Mouse (Mus musculus): ENCODE data around the gene Pacrg. TPM values are rescaled to one million over a fixed set of nuclear protein-coding genes. Genes with fewer than 3 reads are reported as not detected.

The Pacrg gene
- polyA plus RNA-seq, 1 experiment from 2014 or later, result 2.1 TPM

DNA sequence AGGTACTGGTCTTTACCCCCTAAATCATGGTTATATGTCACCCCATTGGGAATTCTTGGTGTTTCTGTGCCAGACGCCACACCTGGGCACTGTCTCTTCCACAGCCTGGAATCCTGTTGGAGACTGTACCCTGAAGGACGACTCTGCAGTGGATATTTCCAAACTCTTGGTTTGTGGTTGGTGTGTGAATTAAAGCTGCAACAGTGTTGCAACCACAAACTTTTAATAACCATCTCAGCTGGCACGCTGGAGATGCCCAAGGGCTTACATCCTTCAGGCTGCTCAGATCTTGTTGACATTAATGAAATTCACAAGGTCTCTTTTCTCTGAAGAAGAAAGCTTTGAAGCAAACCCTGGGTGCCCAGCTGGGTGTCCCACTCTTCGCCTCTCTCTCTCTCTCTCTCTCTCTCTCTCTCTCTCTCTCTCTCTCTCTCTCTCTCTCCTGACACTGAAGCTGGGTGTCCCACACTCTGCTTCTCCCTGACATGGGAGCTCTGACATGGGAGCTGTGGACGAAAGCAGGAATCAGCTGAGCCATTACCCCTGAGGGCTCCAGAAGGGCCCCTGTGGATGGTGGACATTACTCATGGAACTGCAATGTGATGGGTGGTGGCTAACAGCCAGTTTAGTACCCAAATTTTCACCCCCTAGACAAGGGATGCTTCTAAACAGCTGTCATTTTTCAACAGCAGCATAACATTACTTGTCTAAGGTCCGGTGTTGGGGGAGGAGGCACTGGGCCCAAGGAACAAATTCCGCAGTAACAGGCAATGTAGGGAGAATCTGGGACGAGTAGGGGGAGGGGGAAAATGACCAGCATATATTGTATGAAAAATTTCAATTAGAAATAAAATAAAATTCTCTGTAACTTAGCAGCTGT, 429.3 kb downstream of the Pacrg start:
- 61% methylated on average over 8 of the region's 8 CpGs for WGBS
- H3K9ac ChIP-seq, result no peak overlapping the region
- no peak overlapping the region for H3K27ac ChIP-seq
- H3K9me3 ChIP-seq, result no peaks in the 10 kb centered on the region
- H3K36me3 ChIP-seq, result no peaks in the 10 kb centered on the region
- H3K4me3 ChIP-seq, result no peak overlapping the region
- H3K4me1 ChIP-seq, result peaks cover 20% of the 10 kb centered on the region
- H3K27me3 ChIP-seq, result peaks cover 9% of the 10 kb centered on the region; the same call in 1 of the 2 replicates
- no peak for ATAC-seq (ENCODE audit: insufficient number of reproducible peaks, insufficient read depth, low FRiP score, low TSS enrichment, low read depth)
- no peak overlapping the region for H3K4me2 ChIP-seq

DNA sequence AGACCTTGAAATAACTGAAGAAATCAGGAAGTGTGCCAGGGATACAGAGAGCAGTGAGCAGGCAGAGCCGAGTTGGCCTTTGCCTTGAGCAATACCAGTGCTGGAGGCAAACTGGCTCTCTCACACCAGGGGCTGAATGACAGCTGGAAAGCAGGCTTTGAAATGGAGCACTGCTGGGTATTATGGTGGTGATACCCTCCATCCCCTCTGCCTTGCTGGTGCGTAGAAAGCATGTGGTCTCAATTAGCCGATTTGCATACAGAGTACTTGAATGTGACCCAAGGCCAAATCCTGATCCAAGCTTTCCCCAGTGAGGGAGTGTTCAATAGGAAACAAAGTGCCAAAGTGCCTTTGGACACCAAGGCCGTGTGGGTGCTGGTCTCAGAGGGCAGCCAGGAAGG, 431.4 kb downstream of the Pacrg start:
- Histone ChIP-seq H3K9ac (no peak overlapping the region), H3K36me3 (no peaks in the 10 kb centered on the region), H3K4me1 (peaks cover 20% of the 10 kb centered on the region), H3K27me3 (peaks cover 5% of the 10 kb centered on the region), H3K9me3 (no peaks in the 10 kb centered on the region), H3K4me3 (no peak overlapping the region), H3K27ac (0 out of 2 replicates have a peak overlapping the region, but pooled peaks have one; percentile 44), H3K4me2 (no peak overlapping the region)
- ATAC-seq (ENCODE audit: insufficient number of reproducible peaks, insufficient read depth, low FRiP score, low TSS enrichment, low read depth), result no peak
- 18% methylated on average over 4 of the region's 4 CpGs for WGBS

DNA sequence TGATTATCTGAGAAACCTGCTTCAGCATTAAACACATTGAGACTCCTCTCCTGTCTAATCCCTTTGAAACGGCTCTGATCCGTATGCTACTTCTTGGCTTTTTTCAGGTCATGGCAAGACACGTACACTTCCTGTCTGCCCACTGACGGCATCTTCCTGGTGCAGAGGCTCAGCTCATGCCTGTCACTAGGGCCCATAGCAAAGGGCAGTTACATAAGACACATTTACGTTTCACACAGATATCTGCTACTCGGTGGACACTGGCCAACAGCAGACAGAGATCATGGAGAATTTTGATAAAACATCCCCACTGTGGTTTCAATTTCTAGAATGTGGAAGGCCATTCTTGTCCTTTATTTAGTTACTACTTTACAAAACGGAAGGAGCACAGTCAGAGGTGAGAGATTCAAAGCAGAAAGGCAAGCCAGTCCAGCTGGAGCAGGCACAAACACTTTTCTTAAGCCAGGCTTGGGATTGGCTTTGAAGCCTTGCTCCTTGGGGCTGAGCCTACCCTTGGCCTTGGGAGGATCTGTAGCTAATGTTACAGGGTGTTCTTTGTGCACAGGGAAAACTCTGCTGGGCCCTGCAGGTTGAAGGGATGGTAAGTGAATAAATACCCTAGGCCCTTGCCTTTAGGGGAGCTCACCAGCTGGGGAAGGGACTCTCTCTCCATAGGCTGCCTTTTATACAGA, 432.9 kb downstream of the Pacrg start:
- H3K9ac ChIP-seq, result no peak overlapping the region
- no peaks in the 10 kb centered on the region for H3K36me3 ChIP-seq
- no peak overlapping the region for H3K4me2 ChIP-seq
- 59% methylated on average over 7 of the region's 7 CpGs for WGBS
- H3K4me1 ChIP-seq, result peaks cover 20% of the 10 kb centered on the region
- no peaks in the 10 kb centered on the region for H3K9me3 ChIP-seq
- peaks cover 5% of the 10 kb centered on the region; the same call in 1 of the 2 replicates for H3K27me3 ChIP-seq
- H3K27ac ChIP-seq, result no peak overlapping the region
- ATAC-seq (ENCODE audit: insufficient number of reproducible peaks, insufficient read depth, low FRiP score, low TSS enrichment, low read depth), result no peak
- no peak overlapping the region for H3K4me3 ChIP-seq

DNA sequence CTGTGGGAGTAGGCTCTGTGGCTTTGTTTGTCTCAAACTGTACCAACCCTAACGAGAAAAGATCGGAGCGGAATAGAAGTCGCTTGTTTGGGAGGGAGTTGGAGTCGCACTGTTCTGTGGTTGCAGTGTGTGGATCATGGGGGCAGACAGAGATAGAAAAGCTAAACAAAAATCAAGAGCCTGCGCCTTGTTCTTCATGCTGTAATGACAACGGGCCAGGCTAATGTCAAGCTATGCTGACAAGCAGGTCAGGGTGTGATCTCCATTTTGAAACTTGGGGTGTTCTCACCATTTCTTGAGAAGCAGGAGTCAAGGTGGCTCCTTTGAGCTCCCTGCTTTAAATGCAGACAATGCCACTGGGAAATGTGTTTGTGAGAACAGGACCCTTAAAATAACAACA, 433.8 kb downstream of the Pacrg start:
- no peak overlapping the region for H3K9ac ChIP-seq
- WGBS, result 53% methylated on average over 7 of the region's 7 CpGs
- H3K27ac ChIP-seq, result no peak overlapping the region
- no peaks in the 10 kb centered on the region for H3K36me3 ChIP-seq
- H3K27me3 ChIP-seq, result peaks cover 5% of the 10 kb centered on the region; the same call in 1 of the 2 replicates
- H3K4me2 ChIP-seq, result no peak overlapping the region
- H3K4me3 ChIP-seq, result no peak overlapping the region
- no peaks in the 10 kb centered on the region for H3K9me3 ChIP-seq
- H3K4me1 ChIP-seq, result peaks cover 20% of the 10 kb centered on the region
- ATAC-seq (ENCODE audit: insufficient number of reproducible peaks, insufficient read depth, low FRiP score, low TSS enrichment, low read depth), result no peak

DNA sequence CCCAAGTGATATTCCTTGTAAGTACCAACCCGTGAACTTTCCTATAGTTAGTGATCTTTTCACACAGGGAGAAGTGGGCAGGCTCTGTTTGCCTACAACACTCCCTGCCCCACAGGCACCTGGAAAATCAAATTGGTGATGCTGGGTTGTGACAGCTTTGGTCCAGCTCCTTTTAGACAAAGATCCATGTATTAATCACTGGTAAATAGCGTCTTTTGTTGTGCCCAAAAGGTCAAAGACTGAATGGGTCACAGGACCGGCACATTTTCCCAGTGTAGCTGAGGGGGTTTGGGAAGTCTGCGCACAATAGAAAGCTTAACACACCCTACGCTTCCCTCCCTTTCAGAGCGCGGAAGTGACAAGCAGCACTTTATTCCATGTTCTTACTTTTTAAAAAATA, 434.2 kb downstream of the Pacrg start:
- no peak overlapping the region for H3K27ac ChIP-seq
- H3K4me2 ChIP-seq, result no peak overlapping the region
- no peaks in the 10 kb centered on the region for H3K36me3 ChIP-seq
- H3K9me3 ChIP-seq, result no peaks in the 10 kb centered on the region
- peaks cover 20% of the 10 kb centered on the region for H3K4me1 ChIP-seq
- H3K4me3 ChIP-seq, result no peak overlapping the region
- H3K27me3 ChIP-seq, result peaks cover 5% of the 10 kb centered on the region; the same call in 1 of the 2 replicates
- no peak overlapping the region for H3K9ac ChIP-seq
- 41% methylated on average over 7 of the region's 7 CpGs for WGBS
- ATAC-seq (ENCODE audit: insufficient number of reproducible peaks, insufficient read depth, low FRiP score, low TSS enrichment, low read depth), result no peak

DNA sequence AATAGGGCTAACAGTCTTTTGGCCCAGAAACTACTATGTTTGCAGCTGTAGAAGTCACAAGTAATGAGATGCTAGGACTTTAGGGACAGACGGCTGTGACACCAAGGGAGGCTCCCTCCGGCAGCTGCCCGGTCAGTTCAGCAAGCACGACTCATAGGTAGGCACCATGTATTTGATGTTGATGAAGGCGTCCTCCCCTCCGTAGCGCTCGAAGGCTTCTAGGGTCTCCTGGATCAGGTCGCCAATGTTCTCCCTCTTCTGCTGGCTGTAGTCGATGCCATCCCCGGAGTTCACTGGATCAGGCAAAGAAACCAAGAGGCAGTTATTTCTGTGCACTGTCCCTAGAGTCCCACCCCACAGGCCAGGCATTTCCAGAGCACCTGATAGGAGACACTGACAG, 436.9 kb downstream of the Pacrg start:
- Histone ChIP-seq H3K27me3 (peaks cover 5% of the 10 kb centered on the region; the same call in 1 of the 2 replicates), H3K27ac (no peak overlapping the region), H3K4me2 (no peak overlapping the region), H3K4me1 (peaks cover 21% of the 10 kb centered on the region), H3K9ac (no peak overlapping the region), H3K9me3 (no peaks in the 10 kb centered on the region), H3K36me3 (no peaks in the 10 kb centered on the region), H3K4me3 (no peak overlapping the region)
- no peak for ATAC-seq (ENCODE audit: insufficient number of reproducible peaks, insufficient read depth, low FRiP score, low TSS enrichment, low read depth)
- 88% methylated on average over 11 of the region's 11 CpGs for WGBS

DNA sequence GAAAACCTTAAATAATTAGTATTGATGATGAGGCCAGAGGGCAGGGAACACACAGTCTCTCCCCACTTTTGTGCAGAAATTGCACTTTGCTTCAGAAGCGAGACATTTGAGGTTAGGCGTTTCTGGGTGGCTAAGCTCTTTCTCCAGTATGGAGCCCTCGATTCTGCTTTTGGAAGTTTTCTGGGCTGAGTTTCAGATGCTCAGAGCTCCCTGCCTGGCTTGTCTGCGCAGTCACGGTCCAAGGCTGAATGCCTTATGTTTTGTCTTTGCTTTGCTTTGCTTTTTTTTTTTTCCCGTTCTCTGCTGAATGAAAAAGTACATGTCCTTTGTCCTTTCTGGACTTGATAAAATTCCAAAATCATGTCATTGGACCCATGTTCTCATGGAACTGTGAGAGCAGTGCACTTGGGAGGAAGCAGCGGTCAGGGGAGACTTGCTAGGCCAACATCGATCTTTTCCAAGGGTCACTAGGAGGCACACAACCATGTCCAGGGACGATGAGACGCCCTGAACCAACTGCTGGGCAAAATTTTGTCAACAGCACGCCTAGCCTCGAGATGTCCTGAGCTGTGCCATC, 438.0 kb downstream of the Pacrg start:
- Histone ChIP-seq H3K27me3 (peaks cover 5% of the 10 kb centered on the region; the same call in 1 of the 2 replicates), H3K27ac (no peak overlapping the region), H3K9ac (no peak overlapping the region), H3K4me2 (no peak overlapping the region), H3K4me3 (no peak overlapping the region), H3K36me3 (no peaks in the 10 kb centered on the region), H3K9me3 (no peaks in the 10 kb centered on the region), H3K4me1 (peaks cover 28% of the 10 kb centered on the region)
- no peak for ATAC-seq (ENCODE audit: insufficient number of reproducible peaks, insufficient read depth, low FRiP score, low TSS enrichment, low read depth)
- 77% methylated on average over 12 of the region's 12 CpGs for WGBS

DNA sequence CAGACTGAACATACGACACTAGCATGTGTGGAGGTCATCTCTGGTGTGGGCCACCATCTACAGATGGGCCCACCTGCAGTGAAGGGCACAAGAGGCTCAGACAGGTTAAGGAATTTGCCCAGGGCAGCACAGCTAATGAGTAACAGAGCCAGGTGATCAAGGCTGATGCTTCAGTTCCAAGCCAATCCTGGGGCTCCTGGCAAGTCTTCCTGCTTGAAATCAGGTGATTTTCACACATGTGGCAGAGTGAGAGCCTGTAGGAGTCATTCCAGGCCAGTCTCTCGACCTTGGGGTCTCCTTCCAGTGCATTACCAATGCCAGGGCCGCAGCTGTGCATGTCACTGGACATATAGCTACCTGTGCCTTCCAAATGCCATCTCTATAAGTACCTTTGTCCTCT, 438.6 kb downstream of the Pacrg start:
- Histone ChIP-seq H3K9ac (no peak overlapping the region), H3K9me3 (no peaks in the 10 kb centered on the region), H3K36me3 (no peaks in the 10 kb centered on the region), H3K27me3 (peaks cover 3% of the 10 kb centered on the region; the same call in 1 of the 2 replicates), H3K4me3 (no peak overlapping the region), H3K4me2 (no peak overlapping the region), H3K4me1 (peaks cover 25% of the 10 kb centered on the region), H3K27ac (no peak overlapping the region)
- WGBS, result 71% methylated on average over 3 of the region's 3 CpGs
- no peak for ATAC-seq (ENCODE audit: insufficient number of reproducible peaks, insufficient read depth, low FRiP score, low TSS enrichment, low read depth)

DNA sequence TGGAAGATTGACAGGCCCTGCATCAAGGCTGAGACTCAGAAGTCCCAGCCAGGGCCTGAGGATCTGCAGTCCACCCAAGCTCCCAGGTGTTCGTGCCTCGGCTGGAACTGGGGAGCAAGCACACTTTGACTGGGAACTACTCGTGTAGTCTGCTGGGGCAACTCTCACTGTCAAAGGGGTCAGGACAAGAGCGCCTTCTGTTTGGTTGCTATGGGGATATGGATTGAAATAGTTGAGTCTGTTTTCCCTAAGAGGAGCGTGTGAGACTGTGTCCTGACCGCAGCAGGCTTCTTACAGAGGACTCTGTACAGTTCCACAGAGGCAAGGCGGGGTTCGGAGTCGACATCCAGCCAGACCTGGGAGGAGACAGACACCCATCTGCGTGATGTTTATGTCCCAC, 440.4 kb downstream of the Pacrg start:
- Histone ChIP-seq H3K4me1 (peaks cover 22% of the 10 kb centered on the region), H3K36me3 (no peaks in the 10 kb centered on the region), H3K4me2 (no peak overlapping the region), H3K4me3 (no peak overlapping the region), H3K27ac (no peak overlapping the region), H3K27me3 (no peaks in the 10 kb centered on the region; the same call in 1 of the 2 replicates), H3K9me3 (no peaks in the 10 kb centered on the region), H3K9ac (no peak overlapping the region)
- ATAC-seq (ENCODE audit: insufficient number of reproducible peaks, insufficient read depth, low FRiP score, low TSS enrichment, low read depth), result no peak
- WGBS, result 72% methylated on average over 10 of the region's 10 CpGs

DNA sequence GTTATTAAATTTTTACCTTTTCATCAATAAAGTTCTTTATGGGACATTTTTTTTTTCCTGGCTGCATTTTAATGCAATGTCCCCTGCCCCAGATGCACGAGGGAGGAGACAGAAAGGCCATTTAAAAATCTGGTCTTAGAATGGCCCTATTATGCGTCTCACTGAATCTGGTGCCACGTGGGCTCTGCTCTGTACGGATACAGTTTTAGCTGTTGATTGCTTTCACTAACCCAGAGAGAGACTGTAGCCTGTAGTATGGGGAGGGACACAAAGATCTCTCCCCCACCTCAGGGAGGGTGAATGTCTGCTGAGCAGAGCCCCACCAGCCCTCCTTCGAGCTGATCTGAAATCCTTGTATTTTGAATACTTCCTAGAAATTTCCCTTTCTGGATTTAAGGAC, 441.2 kb downstream of the Pacrg start:
- H3K36me3 ChIP-seq, result no peaks in the 10 kb centered on the region
- H3K4me3 ChIP-seq, result no peak overlapping the region
- 55% methylated on average over 5 of the region's 5 CpGs for WGBS
- H3K27ac ChIP-seq, result no peak overlapping the region
- H3K4me1 ChIP-seq, result peaks cover 22% of the 10 kb centered on the region
- no peaks in the 10 kb centered on the region for H3K9me3 ChIP-seq
- H3K4me2 ChIP-seq, result no peak overlapping the region
- H3K27me3 ChIP-seq, result no peaks in the 10 kb centered on the region
- no peak overlapping the region for H3K9ac ChIP-seq
- ATAC-seq (ENCODE audit: insufficient number of reproducible peaks, insufficient read depth, low FRiP score, low TSS enrichment, low read depth), result no peak

DNA sequence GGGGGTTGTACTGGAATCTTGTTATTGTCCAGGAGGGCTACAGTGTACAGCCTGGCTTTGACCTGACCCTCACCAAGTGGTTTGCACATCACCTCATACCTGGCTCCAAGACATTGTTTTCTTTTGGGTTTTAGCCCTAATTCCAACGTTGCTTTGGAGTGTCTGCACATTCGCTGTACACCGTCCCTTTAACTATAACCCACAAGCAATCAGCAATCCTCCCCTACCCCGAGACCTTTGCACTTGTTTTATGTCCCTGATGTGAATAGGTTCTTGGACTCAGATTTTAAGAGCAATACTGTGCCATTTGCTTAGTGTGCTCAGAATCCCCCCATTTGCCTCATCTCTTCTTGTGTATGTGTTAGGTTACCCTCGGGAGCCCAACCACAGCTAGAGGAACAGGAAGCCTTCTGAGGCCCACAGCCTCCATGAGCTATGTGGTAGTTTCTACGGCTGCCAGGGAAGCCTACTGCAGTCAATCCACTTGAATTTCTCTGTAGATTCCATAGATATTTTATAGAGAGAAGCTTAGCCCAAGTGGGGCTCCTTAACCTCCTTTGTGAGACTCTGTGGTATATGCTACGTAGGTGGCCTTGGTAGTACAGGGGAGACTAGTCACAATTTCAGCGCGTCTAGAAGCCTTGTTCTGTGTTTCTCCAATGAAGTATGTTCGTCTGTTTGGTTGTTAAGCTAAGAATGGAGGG, 442.0 kb downstream of the Pacrg start:
- Histone ChIP-seq H3K27ac (peak overlapping the region; percentile 33; the same call in 1 of the 2 replicates), H3K27me3 (no peaks in the 10 kb centered on the region), H3K36me3 (no peaks in the 10 kb centered on the region), H3K9me3 (no peaks in the 10 kb centered on the region), H3K4me3 (no peak overlapping the region), H3K4me1 (peaks cover 22% of the 10 kb centered on the region), H3K9ac (no peak overlapping the region), H3K4me2 (no peak overlapping the region)
- 65% methylated on average over 10 of the region's 10 CpGs for WGBS
- ATAC-seq (ENCODE audit: insufficient number of reproducible peaks, insufficient read depth, low FRiP score, low TSS enrichment, low read depth), result no peak

All from embryonic facial prominence, embryonic 13.5 days (tissue).